Mouse (Mus musculus) hindbrain, embryonic 10.5 days (tissue): ENCODE measurements around the gene Mecp2. TPM values are rescaled to one million over a fixed set of nuclear protein-coding genes. Genes with fewer than 3 reads are reported as not detected.
A peak's percentile ranks its signal among the peaks of the same experiment; 100 is the strongest.
"Not testable (repeated sequence)": the region's sequence is repeated elsewhere in the genome, so short reads cannot be mapped to it uniquely, and the experiment has no call there.

Source experiments
- DNase-seq: peaks from one replicate; pipeline ENCODE4 v3.0.0-alpha.2; 2017; ENCODE audit warnings: low spot score
- H3K27ac ChIP-seq: fragments of 300-500 bp; sonication (generic); 2 replicates; pipeline ENCODE4 v1.5.1; 2016; ENCODE audit warnings: mild to moderate bottlenecking, moderate library complexity
- H3K27me3 ChIP-seq: fragments of 300-500 bp; sonication (generic); 2 replicates; pipeline ENCODE4 v1.6.1; 2016; ENCODE audit warnings: mild to moderate bottlenecking; ENCODE audit not compliant: poor library complexity, insufficient read depth, severe bottlenecking
- H3K36me3 ChIP-seq: fragments of 300-500 bp; sonication (generic); 2 replicates; pipeline ENCODE4 v1.6.1; 2016; ENCODE audit warnings: mild to moderate bottlenecking, moderate library complexity
- H3K4me1 ChIP-seq: fragments of 300-500 bp; sonication (generic); replicated peaks from 2 replicates; pipeline ENCODE4 v1.6.1; 2016; ENCODE audit warnings: mild to moderate bottlenecking
- H3K4me3 ChIP-seq: fragments of 300-500 bp; sonication (generic); 2 replicates; pipeline ENCODE4 v1.5.1; 2016; ENCODE audit warnings: mild to moderate bottlenecking, moderate library complexity
- H3K9me3 ChIP-seq: fragments of 300-500 bp; sonication (generic); 2 replicates; pipeline ENCODE4 v1.6.1; 2016; ENCODE audit warnings: mild to moderate bottlenecking, moderate library complexity
- whole genome bisulfite sequencing: fragments of 180-500 bp; shearing (Covaris S2); methylation state at CpG from one replicate; pipeline ENCODE4 v1.1.7; 2016; 5-methylcytosine and 5-hydroxymethylcytosine counted together
- polyA plus RNA-seq: library from polyadenylated mRNA; unstranded; fragments of >200 nt; fragmentation: Nextera tagmentation; extraction: Ambion mirVana; gene quantifications from 2 replicates; pipeline ENCODE4 v1.2.1, GENCODE M21; 2016

Gene Mecp2
- polyA plus RNA-seq = 15.3 and 15.4 TPM in 2 replicates

DNA sequence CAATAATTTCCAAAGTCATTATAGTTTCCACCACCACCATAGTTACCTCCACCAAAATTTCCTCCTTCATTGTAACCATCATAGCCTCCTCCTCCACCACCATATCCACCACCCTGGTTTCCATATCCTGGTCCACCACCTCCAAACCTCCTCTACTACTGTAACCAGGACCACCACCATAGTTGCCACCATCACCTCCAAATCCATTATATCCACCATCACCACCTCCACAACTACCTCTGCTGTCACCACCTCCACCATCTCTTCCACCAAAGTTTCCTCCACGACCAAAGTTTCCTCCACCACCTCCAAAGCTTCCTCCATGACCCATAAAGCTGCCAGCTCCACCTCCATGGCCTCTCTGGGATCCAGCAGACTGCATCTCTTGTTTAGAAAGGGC is at the start of gene Mecp2:
TSS of gene Mecp2 (minus strand) at position 101 of the 400 bp plus-strand sequence.
- not testable (repeated sequence) for H3K9me3 ChIP-seq, DNase-seq, H3K4me1 ChIP-seq, H3K27me3 ChIP-seq, H3K27ac ChIP-seq, H3K36me3 ChIP-seq, H3K4me3 ChIP-seq
- WGBS = 42% methylated on average over 1 of the region's 1 CpGs

DNA sequence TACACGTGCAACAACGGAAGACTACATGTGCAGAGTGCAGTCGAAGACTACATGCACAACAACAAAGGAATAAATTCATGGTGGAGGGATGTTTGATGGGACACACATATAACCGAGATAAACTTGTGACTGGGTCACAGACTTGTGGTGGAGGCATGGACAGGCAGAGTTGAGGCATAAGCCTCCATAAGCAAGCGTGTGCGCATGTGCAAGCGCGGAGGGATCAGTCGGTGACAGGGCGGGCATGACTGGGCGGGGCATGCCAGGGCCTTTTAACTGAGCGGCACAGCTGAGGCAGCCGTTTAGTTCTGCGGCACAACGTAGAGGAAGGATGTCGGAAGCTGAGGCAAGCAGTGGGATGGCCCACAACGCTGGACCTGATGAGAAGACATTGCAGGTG is 41.8 kb upstream of the Mecp2 start, which contains the start of gene Tktl1:
TSS of gene Tktl1 (plus strand) at position 301 of the 400 bp plus-strand sequence.
- Histone ChIP-seq H3K27me3 (no peaks in the 10 kb centered on the region), H3K9me3 (0 out of 2 replicates have a peak, but pooled peaks cover 3% of the 10 kb centered on the region), H3K4me3 (no peak within 1 kb of the TSS), H3K4me1 (no peaks in the 10 kb centered on the region), H3K27ac (no peak within 1 kb of the TSS), H3K36me3 (no peaks in the 10 kb centered on the region)
- 89% methylated on average over 17 of the region's 17 CpGs for WGBS
- no peak for DNase-seq

- no peak within 1 kb of the TSS for H3K4me3 ChIP-seq
- no peak for DNase-seq
- H3K4me1 ChIP-seq = no peaks in the 10 kb centered on the region
- 92% methylated on average over 1 of the region's 1 CpGs for WGBS
- H3K36me3 ChIP-seq = no peaks in the 10 kb centered on the region
- no peak within 1 kb of the TSS for H3K27ac ChIP-seq
- no peaks in the 10 kb centered on the region for H3K9me3 ChIP-seq
- no peaks in the 10 kb centered on the region for H3K27me3 ChIP-seq
Observed at GRCm38 (mm10) chrX:74167738-74168137, 32.6 kb upstream of the Mecp2 start, which contains the start of gene Tex28. Gene Tex28, minus strand, starts transcription at chrX:74167838.

GRCm38 (mm10) chrX:74127164-74127563 is 8.0 kb downstream of the Mecp2 start, which contains the start of gene Opn1mw:
Gene Opn1mw, plus strand, starts transcription at chrX:74127464.
- H3K36me3 ChIP-seq = no peaks in the 10 kb centered on the region
- DNase-seq = no peak
- peaks cover 3% of the 10 kb centered on the region; the same call in 1 of the 2 replicates for H3K27me3 ChIP-seq
- H3K4me3 ChIP-seq = no peak within 1 kb of the TSS
- no peak within 1 kb of the TSS for H3K27ac ChIP-seq
- H3K9me3 ChIP-seq = no peaks in the 10 kb centered on the region
- H3K4me1 ChIP-seq = no peaks in the 10 kb centered on the region

- Histone ChIP-seq H3K4me3 (no peak overlapping the region), H3K9me3 (no peaks in the 10 kb centered on the region), H3K27me3 (peaks cover 3% of the 10 kb centered on the region; the same call in 1 of the 2 replicates), H3K27ac (no peak overlapping the region), H3K36me3 (no peaks in the 10 kb centered on the region), H3K4me1 (no peaks in the 10 kb centered on the region)
- 65% methylated on average over 2 of the region's 2 CpGs for WGBS
- no peak for DNase-seq
Observed at GRCm38 (mm10) chrX:74124975-74125374, 10.2 kb downstream of the Mecp2 start.

DNA sequence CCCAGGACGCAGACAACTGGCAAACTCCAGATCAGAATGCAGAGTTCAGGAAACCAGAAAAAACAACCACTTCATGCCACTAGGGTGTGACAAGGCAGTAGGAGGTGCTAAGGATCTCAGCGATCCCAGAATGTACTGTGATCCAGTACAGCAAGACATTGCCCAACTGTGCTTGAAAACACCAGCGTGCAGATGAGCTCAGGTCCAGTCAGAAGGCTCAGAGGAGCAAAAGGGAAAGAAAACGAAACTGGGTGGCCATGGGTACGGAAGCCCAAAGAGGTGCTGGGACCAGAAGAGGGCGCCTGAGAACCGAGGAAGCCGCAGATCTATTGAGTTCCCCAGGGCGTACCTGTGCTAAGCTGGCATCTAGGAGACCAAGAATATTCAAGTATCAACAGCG is 19.7 kb downstream of the Mecp2 start:
- Histone ChIP-seq H3K9me3 (no peaks in the 10 kb centered on the region), H3K4me3 (0 out of 2 replicates have a peak overlapping the region, but pooled peaks have one; percentile 20), H3K27ac (no peak overlapping the region), H3K36me3 (no peaks in the 10 kb centered on the region), H3K27me3 (peaks cover 8% of the 10 kb centered on the region; the same call in 1 of the 2 replicates), H3K4me1 (no peaks in the 10 kb centered on the region)
- peak; percentile 10 for DNase-seq
- 27% methylated on average over 10 of the region's 10 CpGs for WGBS

DNA sequence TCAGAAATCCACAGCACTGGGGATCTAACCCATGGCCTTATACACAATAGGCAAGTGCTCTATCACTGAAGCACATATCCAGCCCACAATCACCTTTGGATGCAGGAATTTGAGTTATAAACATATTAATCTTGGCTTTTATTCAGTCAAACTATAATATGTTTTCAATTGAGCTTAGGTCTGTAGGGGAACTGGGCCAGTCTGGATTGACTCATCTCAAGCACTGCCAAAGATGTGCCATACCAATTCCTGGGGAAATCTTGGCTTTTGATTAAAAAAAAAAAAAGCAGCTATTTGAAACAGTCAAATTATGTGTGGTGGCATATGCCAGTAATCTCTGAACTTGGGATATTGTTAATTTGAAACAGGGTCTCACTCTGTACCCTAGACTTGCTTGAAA is 21.1 kb downstream of the Mecp2 start:
- Histone ChIP-seq H3K36me3 (no peaks in the 10 kb centered on the region), H3K4me1 (no peaks in the 10 kb centered on the region), H3K27ac (no peak overlapping the region), H3K4me3 (no peak overlapping the region), H3K9me3 (no peaks in the 10 kb centered on the region), H3K27me3 (peaks cover 8% of the 10 kb centered on the region)
- no peak for DNase-seq

DNA sequence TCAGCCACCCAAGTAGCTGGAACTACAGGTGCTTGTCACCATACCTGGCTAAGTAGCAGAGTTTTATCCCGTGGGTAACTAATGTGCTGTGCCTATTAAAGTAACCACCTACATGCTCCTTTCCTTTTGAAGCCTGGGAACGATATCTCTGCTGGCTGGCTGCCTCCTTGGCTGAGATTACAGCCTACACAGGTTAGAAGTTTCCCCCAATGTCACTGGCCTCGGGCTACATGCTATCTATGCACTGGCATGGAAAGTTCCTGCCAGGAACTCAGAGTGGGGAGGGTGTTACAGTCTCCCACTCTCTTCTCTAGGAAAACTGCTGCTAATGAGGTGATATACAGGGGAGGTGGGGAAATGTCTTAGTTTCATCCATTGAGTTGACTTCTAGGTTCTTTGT is 26.4 kb downstream of the Mecp2 start:
- Histone ChIP-seq H3K9me3 (no peaks in the 10 kb centered on the region), H3K27me3 (peaks cover 4% of the 10 kb centered on the region; the same call in 1 of the 2 replicates), H3K36me3 (no peaks in the 10 kb centered on the region), H3K4me3 (no peak overlapping the region), H3K27ac (no peak overlapping the region), H3K4me1 (no peaks in the 10 kb centered on the region)
- WGBS = 58% methylated on average over 3 of the region's 3 CpGs
- no peak for DNase-seq

DNA sequence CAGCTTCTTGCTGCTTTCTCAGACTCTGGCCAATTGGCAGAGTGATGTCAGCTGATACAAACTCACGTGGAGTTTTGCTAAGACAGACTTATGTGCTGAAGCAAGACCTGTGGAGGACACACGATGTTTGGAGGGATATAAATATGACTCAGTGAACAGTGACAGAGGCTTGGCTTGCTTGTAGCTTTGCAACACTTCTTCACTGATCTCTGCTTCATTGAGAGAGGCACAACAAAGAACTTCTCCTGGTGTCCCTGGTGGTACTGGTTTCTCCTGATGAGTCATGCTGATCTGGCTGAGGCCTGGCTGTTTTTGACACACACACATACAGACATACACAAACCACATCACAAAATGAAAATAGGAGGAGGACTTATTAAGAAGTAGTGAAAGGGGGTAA is 29.2 kb downstream of the Mecp2 start:
- no peak for DNase-seq
- 61% methylated on average over 2 of the region's 2 CpGs for WGBS
- Histone ChIP-seq H3K27me3 (peaks cover 4% of the 10 kb centered on the region; the same call in 1 of the 2 replicates), H3K4me3 (no peak overlapping the region), H3K4me1 (no peaks in the 10 kb centered on the region), H3K36me3 (no peaks in the 10 kb centered on the region), H3K9me3 (no peaks in the 10 kb centered on the region), H3K27ac (no peak overlapping the region)

GRCm38 (mm10) chrX:74103457-74104188 is 31.5 kb downstream of the Mecp2 start:
- 71% methylated on average over 4 of the region's 4 CpGs for WGBS
- no peak overlapping the region for H3K4me3 ChIP-seq
- H3K9me3 ChIP-seq = no peaks in the 10 kb centered on the region
- no peak for DNase-seq
- no peak overlapping the region for H3K27ac ChIP-seq
- H3K27me3 ChIP-seq = peaks cover 1% of the 10 kb centered on the region; the same call in 1 of the 2 replicates
- no peaks in the 10 kb centered on the region for H3K4me1 ChIP-seq
- no peaks in the 10 kb centered on the region for H3K36me3 ChIP-seq

DNA sequence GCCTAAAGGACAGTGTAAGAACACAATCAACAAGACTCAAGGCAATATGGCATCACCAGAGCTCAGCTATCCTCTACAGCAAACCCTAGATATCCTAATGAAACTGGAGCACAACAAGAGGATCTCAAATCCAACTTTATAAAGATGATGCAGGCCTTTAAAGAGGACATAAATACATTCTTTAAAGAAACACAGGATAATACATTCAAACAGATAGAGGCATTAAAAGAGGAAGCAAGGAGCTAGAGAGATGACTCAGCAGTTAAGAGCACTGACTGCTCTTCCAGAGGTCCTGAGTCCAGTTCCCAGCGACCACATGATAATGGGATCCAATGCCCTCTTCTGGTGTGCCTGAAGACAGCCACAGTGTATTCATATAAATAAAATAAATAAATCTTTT is 40.0 kb downstream of the Mecp2 start:
- Histone ChIP-seq H3K36me3 (no peaks in the 10 kb centered on the region), H3K27me3 (no peaks in the 10 kb centered on the region), H3K9me3 (no peaks in the 10 kb centered on the region), H3K4me1 (no peaks in the 10 kb centered on the region), H3K27ac (no peak overlapping the region), H3K4me3 (no peak overlapping the region)
- 85% methylated on average over 1 of the region's 1 CpGs for WGBS
- no peak for DNase-seq

DNA sequence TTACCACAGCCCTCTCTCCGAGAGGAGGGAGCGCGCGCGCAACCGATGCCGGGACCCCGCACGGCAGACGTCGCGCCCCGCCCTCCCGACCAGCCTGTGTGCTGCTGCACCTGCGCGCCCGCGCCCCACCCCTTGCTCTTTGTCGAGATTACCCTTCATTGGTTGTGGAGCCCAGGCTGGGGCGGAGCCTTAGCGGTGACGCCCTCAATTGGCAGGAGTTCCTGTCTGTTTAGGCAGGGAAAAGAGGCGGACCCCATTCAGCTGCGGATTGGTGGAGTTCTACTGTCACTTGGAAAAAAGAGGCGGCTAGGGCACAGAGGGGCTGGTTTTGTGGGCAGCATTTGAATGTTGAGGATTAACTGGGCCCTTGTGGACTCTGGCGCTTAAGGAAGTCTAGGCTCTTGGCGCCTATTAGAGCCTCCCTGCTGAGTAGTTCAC is 49.5 kb downstream of the Mecp2 start:
- Histone ChIP-seq H3K27me3 (peaks cover 9% of the 10 kb centered on the region; the same call in 1 of the 2 replicates), H3K4me1 (peaks cover 9% of the 10 kb centered on the region; the same call in 1 of the 2 replicates), H3K36me3 (no peaks in the 10 kb centered on the region), H3K9me3 (0 out of 2 replicates have a peak, but pooled peaks cover 3% of the 10 kb centered on the region), H3K4me3 (peak overlapping the region; percentile 67), H3K27ac (peak overlapping the region; percentile 96)
- 5% methylated on average over 27 of the region's 27 CpGs for whole genome bisulfite sequencing
- peak; percentile 96 for DNase-seq

DNA sequence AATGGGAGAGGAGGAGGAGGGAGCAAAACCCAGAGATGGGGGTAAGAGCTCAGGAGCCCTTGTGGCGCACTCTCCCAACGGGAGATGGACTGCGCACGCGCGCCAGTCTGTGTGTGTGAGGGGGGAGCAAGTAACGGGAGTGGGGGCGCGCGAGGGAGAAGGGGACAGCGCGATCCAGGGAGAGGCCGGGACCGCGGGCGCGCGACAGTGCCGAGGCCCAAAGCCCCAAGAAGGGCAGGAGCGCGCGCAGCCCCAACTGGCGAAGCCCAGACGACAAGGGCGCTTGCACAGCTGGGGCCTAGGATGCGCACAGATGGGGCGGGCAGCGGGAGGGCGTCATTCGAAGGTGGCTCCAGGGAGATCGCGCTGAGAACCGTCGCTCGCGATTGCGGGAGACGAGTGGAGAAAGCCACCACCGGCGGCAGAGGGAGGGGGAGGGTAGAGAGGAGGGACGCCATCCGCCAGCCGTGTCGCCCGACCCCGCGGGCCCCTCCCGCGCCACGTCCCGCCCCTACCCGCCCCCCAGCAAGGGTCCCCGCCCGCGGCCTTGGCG is 50.1 kb downstream of the Mecp2 start:
- DNase-seq = peak; percentile 81
- H3K4me3 ChIP-seq = peak overlapping the region; percentile 67
- H3K36me3 ChIP-seq = no peaks in the 10 kb centered on the region
- H3K4me1 ChIP-seq = peaks cover 9% of the 10 kb centered on the region; the same call in 1 of the 2 replicates
- peak overlapping the region; percentile 96 for H3K27ac ChIP-seq
- 0 out of 2 replicates have a peak, but pooled peaks cover 3% of the 10 kb centered on the region for H3K9me3 ChIP-seq
- WGBS = 18% methylated on average over 48 of the region's 56 CpGs
- peaks cover 9% of the 10 kb centered on the region; the same call in 1 of the 2 replicates for H3K27me3 ChIP-seq
